Mouse (Mus musculus): ENCODE measurements at regions not wholly inside any gene's neighbourhood (a gene's known extent, or its start where the extent isn't known, plus 50 kb on each side); places are given as distances from the start of the nearest gene placed in this dataset.

- TF ChIP-seq UBTF (IDR thresholded peaks at IDR 0.05; ENCODE audit: low read depth, low read length) = no peak
- no peak for TF ChIP-seq MEF2A (IDR thresholded peaks at IDR 0.05; ENCODE audit: borderline replicate concordance, low read depth, low read length)
These were observed 1901.0 kb upstream of the Lrrc6 start for GRCm38 (mm10) chr15:68401726-68402125.

All from CH12.LX (cell line).